Mouse (Mus musculus) urinary bladder, postnatal 4 days (tissue): ENCODE data around the gene Myh3.
A peak's percentile ranks its signal among the peaks of the same experiment; 100 is the strongest.

Source experiments
- DNase-seq, 2 experiments: peaks; one replicate each; pipeline ENCODE4 v3.0.0; 2021 to 2022; ENCODE audit warnings: low spot score in 2 of 2

Myh3 gene

GRCm38 (mm10) chr11:67104714-67105113, 26.6 kb downstream of the Myh3 start:
- DNase-seq = no peak

DNA sequence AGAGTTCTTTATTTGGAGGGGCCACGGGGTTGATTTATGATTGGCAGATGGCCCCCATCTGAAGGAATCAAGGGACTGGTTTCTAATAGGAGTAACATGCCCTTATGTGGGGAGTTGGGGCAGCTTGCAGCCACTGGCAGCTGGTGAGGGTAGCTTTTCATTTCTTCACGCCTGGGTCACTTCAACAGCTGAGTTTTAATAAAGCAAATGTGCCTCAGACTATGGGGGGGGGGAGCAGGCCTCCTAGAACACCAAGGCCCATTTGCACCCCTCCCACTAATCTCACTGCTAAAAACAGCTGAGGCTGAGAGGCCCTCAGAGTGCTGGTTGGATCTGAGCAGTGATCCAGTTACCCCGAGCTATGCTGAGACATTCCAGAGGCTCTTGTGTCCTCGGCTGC, 27.6 kb downstream of the Myh3 start:
- DNase-seq = no peak

DNA sequence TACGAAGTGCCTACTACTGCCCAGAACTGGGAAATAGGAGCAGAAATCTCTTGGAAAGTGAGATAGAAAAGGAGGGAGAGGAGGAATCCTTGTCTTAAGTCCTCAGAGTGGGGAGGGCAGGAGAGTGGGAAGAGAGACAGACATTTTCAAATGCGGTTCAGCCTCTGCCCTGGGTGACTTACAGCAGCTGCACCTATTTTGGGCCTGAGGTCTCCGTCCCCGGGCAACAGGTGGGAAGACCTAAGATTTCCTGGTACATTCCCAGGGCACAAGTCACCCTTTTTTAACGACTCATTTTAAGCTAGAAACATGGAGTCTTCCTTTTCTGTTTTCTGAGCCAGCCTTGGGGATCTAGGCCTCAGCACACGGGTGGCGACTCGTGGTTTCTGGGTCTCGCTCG, 28.9 kb downstream of the Myh3 start:
- no peak for DNase-seq

DNA sequence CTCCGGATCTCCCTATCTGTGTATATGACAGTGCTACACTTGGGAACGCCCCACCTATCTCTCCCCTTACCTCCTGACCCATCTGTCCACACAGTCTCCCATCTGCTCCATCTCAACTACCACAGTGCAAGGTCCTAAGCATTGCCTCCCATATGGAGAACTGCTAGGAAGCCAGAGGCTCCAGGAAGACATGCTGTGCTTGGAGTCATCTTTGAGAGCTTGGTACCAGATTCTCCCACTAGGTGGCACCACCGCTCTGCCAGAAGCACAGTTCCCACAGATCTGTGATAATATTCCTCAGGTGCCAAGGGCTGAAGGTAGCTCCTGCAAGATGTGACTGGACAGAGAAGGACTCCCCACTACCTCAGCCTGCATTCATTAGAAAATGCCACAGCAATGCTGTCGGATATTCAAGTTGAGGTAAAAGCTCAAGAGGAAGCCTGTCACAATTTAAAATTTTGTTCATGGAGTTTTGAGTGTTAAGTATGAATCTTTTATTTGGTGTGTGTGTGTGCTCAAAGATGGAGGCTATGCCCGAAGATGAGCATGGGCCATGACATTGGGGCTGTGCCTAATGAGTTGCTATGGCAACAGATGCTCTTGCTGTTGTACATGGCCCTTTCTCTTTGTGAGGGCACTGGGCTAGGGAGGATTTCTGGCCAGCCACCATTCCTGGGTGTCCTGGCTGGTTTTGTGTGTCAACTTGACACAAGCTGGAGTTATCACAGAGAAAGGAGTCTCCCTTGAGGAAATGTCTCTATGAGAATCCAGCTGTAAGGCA, 32.3 kb downstream of the Myh3 start:
- DNase-seq = peak in 1 of 2 experiments; percentile 32

DNA sequence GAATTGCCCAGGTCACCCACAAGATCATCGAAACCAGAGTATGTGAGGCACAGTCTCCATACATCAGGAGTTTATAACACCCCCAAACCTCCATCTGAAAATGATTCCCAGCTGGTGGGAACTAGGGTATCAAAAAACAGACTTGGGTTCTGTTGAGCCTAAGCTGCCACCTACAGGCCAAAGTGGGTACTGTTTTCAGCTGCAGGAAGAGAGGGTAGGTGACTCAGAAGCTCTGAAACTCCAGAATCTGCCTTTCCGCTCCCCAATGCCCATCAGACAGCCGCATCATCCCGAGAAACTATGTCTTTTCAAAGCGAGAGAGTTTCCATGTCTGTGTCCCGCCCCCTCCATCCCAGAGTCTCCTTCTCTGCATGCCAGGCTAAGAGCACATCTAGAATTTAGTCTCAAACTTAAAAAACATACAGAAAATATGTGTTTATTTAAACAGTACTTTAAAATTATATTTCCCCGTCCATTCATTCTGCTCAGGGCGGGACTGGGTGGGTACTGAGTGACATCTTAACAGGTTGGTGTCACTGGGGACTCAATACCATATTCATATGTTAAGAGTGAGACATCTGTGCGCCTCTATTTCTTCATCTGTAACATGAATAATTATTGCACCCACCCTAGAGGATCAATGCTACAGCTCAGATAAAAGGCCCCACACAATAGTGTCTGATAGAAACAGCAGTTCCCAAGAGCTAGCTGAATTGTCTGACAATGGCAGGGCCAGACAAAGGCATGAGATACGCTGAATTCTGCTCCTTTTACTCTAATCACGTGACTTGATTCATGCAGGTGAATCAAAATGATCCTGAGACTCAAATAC, 34.1 kb downstream of the Myh3 start:
- peak in 1 of 2 experiments; percentile 81 for DNase-seq

GRCm38 (mm10) chr11:67112851-67113202, 34.7 kb downstream of the Myh3 start:
- peak; percentile 36 to 73 for DNase-seq

- no peak for DNase-seq
These were observed 35.3 kb downstream of the Myh3 start for GRCm38 (mm10) chr11:67113381-67113780.

- no peak for DNase-seq
These were observed 36.2 kb downstream of the Myh3 start for GRCm38 (mm10) chr11:67114261-67114660.

DNA sequence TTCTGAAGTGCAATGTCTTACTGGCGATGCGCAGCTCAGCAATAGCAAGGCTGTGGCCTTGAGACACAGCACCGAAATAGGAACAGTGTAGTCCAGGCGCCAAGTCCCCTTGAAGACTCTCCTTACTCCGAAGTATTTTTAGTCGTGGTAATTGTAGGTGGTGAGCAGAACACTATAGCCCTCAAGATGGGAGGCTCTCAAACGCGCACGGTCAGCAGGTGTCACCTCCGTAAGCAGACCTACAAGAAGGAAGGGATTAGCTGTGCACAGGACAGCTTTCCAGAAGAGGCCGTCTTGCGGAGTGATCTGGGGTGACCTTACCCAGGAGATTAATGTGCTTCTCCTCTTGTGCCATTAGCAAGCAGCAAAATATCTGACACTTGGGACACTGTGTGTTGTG, 36.8 kb downstream of the Myh3 start:
- no peak for DNase-seq

GRCm38 (mm10) chr11:67116725-67117124, 38.6 kb downstream of the Myh3 start:
- no peak for DNase-seq

GRCm38 (mm10) chr11:67119539-67120070, 41.5 kb downstream of the Myh3 start:
- no peak for DNase-seq

GRCm38 (mm10) chr11:67120697-67121294, 42.7 kb downstream of the Myh3 start:
- DNase-seq = no peak

DNA sequence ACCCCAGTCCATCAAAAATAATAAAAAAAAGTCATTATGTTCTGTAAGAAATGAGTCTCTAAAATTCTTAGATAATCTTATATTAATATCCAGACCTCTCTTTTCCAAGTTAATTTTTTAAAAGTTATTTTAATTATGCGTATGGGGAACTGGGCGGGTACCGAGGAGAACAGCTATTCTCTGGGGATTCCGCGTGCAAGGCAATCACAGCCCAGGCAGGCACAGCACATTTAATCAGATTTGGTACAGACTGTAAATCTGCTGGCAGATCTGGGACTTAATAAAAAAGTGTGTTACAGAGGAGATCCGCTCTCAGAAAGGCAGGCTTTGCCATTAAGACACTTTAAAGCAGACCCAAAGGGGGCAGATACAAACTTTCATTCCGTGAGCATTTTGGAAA, 46.8 kb downstream of the Myh3 start:
- DNase-seq = no peak

DNA sequence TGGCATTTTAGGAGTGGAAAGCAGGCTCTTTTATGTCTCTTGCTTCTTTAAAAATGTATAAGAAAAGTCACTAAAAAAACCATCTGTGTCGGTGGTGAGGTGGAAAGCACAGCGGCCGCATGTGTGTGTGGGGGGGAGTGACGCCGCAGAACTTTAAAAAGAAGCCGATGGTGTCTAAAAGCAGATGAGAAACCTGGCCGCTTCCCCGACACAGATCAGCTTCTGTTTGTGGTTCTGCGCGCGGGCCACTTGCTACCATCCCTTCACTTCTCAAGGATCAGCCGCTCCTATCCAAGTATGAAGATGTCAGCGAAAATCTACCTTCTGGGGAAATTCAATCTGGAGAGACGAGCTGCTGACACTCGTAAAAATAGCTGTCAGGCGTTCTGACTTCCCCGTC, 47.3 kb downstream of the Myh3 start:
- DNase-seq = no peak

GRCm38 (mm10) chr11:67133526-67133925, 55.4 kb downstream of the Myh3 start:
- DNase-seq = no peak

DNA sequence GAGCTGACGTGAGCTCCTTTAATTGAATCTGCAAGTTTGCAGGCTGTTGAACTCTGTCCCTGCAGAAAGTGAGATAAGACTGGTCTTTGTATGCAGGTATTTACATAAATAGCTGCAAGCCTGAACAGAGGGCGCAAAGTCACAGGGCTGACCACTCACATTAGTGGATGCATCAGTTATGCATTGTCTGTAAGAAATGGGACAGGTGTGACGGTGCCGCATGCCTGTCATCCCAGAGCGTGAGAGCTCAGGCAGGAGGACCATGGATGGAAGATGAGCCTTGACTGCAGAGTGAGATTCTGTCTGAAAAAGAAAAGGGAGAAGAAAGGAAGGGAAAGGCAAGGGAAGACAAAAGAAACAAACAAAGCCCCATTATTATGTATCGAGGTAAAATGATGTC, 56.6 kb downstream of the Myh3 start:
- no peak for DNase-seq

DNA sequence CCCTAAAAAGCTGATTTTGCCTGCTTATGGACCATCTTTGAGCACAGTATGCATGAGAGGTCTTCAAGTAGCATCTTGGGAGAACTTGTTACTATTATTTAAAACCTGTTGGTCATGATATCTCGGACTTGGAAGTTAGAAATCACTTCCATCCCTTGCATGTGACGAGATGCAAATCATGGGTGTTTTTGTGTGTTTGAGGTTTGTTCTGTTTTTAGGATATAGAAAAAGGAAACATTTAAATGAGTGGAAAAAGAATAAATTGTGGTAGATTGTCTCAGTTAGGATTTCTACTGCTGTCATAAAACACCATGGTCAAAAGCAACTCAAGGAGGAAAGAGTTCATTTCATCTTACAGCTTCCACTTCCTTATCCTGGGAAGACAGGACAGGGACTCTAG, 57.4 kb downstream of the Myh3 start:
- DNase-seq = no peak

GRCm38 (mm10) chr11:67139556-67139955, 61.5 kb downstream of the Myh3 start:
- DNase-seq = no peak

DNA sequence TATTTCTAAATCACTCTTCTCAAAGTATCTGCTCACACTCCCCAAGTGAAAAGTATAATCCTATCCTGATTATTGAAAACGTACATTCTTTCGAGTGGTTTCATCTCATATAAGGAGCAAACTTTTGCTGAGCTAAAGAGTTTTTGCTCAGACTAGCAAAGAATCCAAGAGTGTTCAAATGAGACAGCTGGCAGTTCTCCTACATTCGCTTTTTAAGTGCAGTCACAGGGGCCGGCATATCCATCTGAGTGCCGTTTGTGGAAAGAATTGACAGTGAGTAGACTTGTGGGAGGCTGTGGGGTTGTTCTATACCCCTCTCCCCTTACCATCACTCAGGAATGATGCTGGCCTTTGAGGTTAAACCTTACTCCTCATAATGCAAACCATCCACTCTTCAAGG, 62.1 kb downstream of the Myh3 start:
- DNase-seq = no peak

GRCm38 (mm10) chr11:67141031-67141430, 62.9 kb downstream of the Myh3 start:
- no peak for DNase-seq

- no peak for DNase-seq
These were observed 63.9 kb downstream of the Myh3 start for GRCm38 (mm10) chr11:67142047-67142446.

DNA sequence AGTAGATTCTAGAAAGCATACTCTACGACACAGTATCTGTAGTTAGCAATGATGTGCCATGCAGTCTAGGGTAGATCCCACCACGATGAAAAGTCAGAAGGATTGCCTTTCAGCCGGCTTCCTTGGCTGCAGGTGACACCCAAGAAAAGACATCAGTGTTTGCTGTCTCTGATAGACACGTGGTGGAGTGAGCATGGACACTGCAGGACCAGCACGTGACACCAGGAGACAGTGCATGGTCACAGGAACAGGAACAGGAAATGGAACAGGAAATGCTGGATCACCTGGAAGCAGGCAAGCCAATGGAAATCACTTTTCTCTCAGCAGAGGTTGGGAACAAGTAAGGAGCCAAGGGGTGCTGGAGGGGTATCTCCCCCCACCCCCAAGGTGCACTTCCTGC, 65.0 kb downstream of the Myh3 start:
- no peak for DNase-seq
